Mouse (Mus musculus) G1E (cell line): ENCODE data around the gene Sorcs3.

Experiments used
- CTCF ChIP-seq: IDR thresholded peaks from 2 replicates; pipeline ENCODE4 v1.5.1; 2012; ENCODE audit warnings: low read depth, low read length, inconsistent platforms, mixed read lengths
- GATA1 ChIP-seq: IDR thresholded peaks from 2 replicates; pipeline ENCODE4 v1.6.1; 2012; ENCODE audit warnings: borderline replicate concordance, low read length, inconsistent platforms, mixed read lengths
- GATA2 ChIP-seq: IDR thresholded peaks from 2 replicates; pipeline ENCODE4 v1.6.1; 2012; ENCODE audit warnings: low read depth, low read length, inconsistent platforms, borderline replicate concordance

GRCm38 (mm10) chr19:48238391-48238790 lies 32.6 kb downstream of the Sorcs3 start:
- TF ChIP-seq CTCF = no peak
- TF ChIP-seq GATA2 = no peak
- TF ChIP-seq GATA1 = no peak
